ENCODE assay signal across 18 mouse cellular contexts in the genomic region with DNA sequence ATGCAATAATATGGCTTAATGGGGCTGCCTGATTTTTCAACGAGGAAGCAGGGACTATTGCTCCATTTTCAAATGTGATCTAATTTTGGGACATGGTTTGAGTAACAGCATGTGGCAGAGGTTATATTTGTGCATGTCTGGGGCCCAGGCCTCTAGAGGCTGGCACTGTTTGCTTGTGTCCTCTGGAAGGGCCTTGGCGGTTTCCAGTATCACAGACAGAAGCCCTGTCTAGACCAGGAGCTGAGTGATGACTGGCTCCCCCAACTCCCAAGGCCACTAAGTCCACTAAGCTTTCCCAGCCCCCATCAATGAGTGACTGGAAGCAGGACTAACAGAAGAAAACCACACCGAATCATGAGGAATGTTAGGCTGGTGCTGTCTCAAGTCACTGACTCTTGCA. TPM values are rescaled to one million over a fixed set of nuclear protein-coding genes. Genes with fewer than 3 reads are reported as not detected.
A peak's percentile ranks its signal among the peaks of the same experiment; 100 is the strongest.
DNase-seq lines count a peak whose midpoint lies in the region; ATAC-seq and TF ChIP-seq lines count a peak whose summit lies in the region.
"Had no signal": no experiment of that assay in that cellular context is flagged by ENCODE, and none has a peak within 500 bp of the region (broad histone marks: within the 10 kb centered on the region; RNA-seq: fewer than 3 reads in every experiment).

No protein-coding gene starts in this region.

- H3K4me2 ChIP-seq in lung, postnatal 0 days (replicated peaks; ENCODE audit: low read depth, low read length): no peak overlapping the region
- H3K4me2 ChIP-seq in intestine, embryonic 16.5 days (ENCODE audit: low read depth, low read length): no peak overlapping the region
- H3K4me2 ChIP-seq: embryonic facial prominence, embryonic 15.5 days; intestine, embryonic 15.5 days; lung, embryonic 14.5 days had no signal

- H3K9ac ChIP-seq in lung, postnatal 0 days (replicated peaks; ENCODE audit: low read depth): no peak overlapping the region
- H3K9ac ChIP-seq in intestine, embryonic 16.5 days (ENCODE audit: low read depth, low read length): no peak overlapping the region
- H3K9ac ChIP-seq: embryonic facial prominence, embryonic 15.5 days; intestine, embryonic 15.5 days; lung, embryonic 14.5 days had no signal

- DNase-seq in adrenal gland, adult (ENCODE audit: inconsistent age in 2 of 2, low spot score in 1 of 2): peak; percentile 82 to 83
- no peak for DNase-seq in adrenal gland, adult 18-20 months (ENCODE audit: low spot score in 2 of 2)
- DNase-seq in lung, postnatal 0 days (ENCODE audit: low spot score): peak; percentile 36
- no peak for DNase-seq in lung, adult 2 months
- DNase-seq in heart, adult 8-10 months (ENCODE audit: low spot score): peak; percentile 24
- DNase-seq in heart, postnatal 4 days: peak; percentile 28
- DNase-seq in forebrain, embryonic 10.5 days (ENCODE audit: extremely low spot score, low spot score): no peak
- DNase-seq: cerebellum, adult 18-20 months; kidney, postnatal 14 days; lung, embryonic 14.5 days; thymus, adult 2 months had no signal

- 51% methylated on average over 3 of the region's 3 CpGs for WGBS in lung, postnatal 0 days
- 51% methylated on average over 3 of the region's 3 CpGs for WGBS in lung, adult 2 months
- 94% methylated on average over 3 of the region's 3 CpGs for WGBS in forebrain, embryonic 10.5 days
- 66% methylated on average over 3 of the region's 3 CpGs for WGBS in intestine, embryonic 16.5 days

- H3K4me1 ChIP-seq in lung, postnatal 0 days (ENCODE audit: insufficient read depth, low read depth, low read length): no peaks in the 10 kb centered on the region
- H3K4me1 ChIP-seq in lung, adult 2 months (ENCODE audit: control insufficient read depth, insufficient read depth, low read length): no peaks in the 10 kb centered on the region
- H3K4me1 ChIP-seq in forebrain, embryonic 10.5 days: peaks cover 6% of the 10 kb centered on the region; the same call in 1 of the 2 replicates
- no peaks in the 10 kb centered on the region for H3K4me1 ChIP-seq in intestine, embryonic 16.5 days (ENCODE audit: control insufficient read depth, insufficient read depth, low read length)

- TF ChIP-seq EP300 in lung, postnatal 0 days (IDR thresholded peaks at IDR 0.05): no peak

- no peaks in the 10 kb centered on the region for H3K36me3 ChIP-seq in lung, postnatal 0 days (ENCODE audit: insufficient read depth, low read length)
- no peaks in the 10 kb centered on the region for H3K36me3 ChIP-seq in forebrain, embryonic 10.5 days (replicated peaks)
- H3K36me3 ChIP-seq in intestine, embryonic 16.5 days (ENCODE audit: control insufficient read depth, insufficient read depth, low read length): no peaks in the 10 kb centered on the region
- H3K36me3 ChIP-seq: embryonic facial prominence, embryonic 15.5 days; intestine, embryonic 15.5 days; limb, embryonic 10.5 days had no signal

- H3K9me3 ChIP-seq in lung, postnatal 0 days (ENCODE audit: low read length): no peaks in the 10 kb centered on the region
- no peaks in the 10 kb centered on the region for H3K9me3 ChIP-seq in forebrain, embryonic 10.5 days
- no peaks in the 10 kb centered on the region for H3K9me3 ChIP-seq in intestine, embryonic 16.5 days (ENCODE audit: control insufficient read depth, low read length)
- H3K9me3 ChIP-seq: embryonic facial prominence, embryonic 15.5 days; intestine, embryonic 15.5 days; limb, embryonic 10.5 days had no signal

- no peak for ATAC-seq in lung, postnatal 0 days
- ATAC-seq in intestine, embryonic 16.5 days: no peak
- ATAC-seq: forebrain, embryonic 16.5 days; intestine, embryonic 15.5 days; Patski had no signal

- TF ChIP-seq CTCF in lung, postnatal 0 days (IDR thresholded peaks at IDR 0.05): no peak
- TF ChIP-seq CTCF in lung, adult 2 months (IDR thresholded peaks at IDR 0.05; ENCODE audit: insufficient read depth, low read length): no peak

- TF ChIP-seq POLR2A in lung, adult 2 months (IDR thresholded peaks at IDR 0.05; ENCODE audit: borderline replicate concordance, extremely low read depth, low read depth, low read length): no peak

- no peak overlapping the region for H3K4me3 ChIP-seq in lung, postnatal 0 days (ENCODE audit: low read depth, low read length)
- H3K4me3 ChIP-seq in lung, adult 2 months (replicated peaks; ENCODE audit: extremely low read depth, low read depth, low read length): no peak overlapping the region
- no peak overlapping the region for H3K4me3 ChIP-seq in forebrain, embryonic 10.5 days
- H3K4me3 ChIP-seq in intestine, embryonic 16.5 days (ENCODE audit: low read length): no peak overlapping the region
- H3K4me3 ChIP-seq: embryonic facial prominence, embryonic 15.5 days; intestine, embryonic 15.5 days; limb, embryonic 10.5 days; myocyte had no signal

- H3K27ac ChIP-seq in lung, postnatal 0 days (ENCODE audit: low read length): no peak overlapping the region
- no peak overlapping the region for H3K27ac ChIP-seq in forebrain, embryonic 10.5 days
- H3K27ac ChIP-seq in intestine, embryonic 16.5 days (ENCODE audit: low read length): no peak overlapping the region
- H3K27ac ChIP-seq: embryonic facial prominence, embryonic 15.5 days; intestine, embryonic 15.5 days; limb, embryonic 10.5 days had no signal

- H3K27me3 ChIP-seq in lung, postnatal 0 days (replicated peaks; ENCODE audit: insufficient read depth, low read length): no peaks in the 10 kb centered on the region
- H3K27me3 ChIP-seq in forebrain, embryonic 10.5 days (ENCODE audit: poor library complexity, severe bottlenecking): no peaks in the 10 kb centered on the region
- no peaks in the 10 kb centered on the region for H3K27me3 ChIP-seq in intestine, embryonic 16.5 days (replicated peaks; ENCODE audit: control insufficient read depth, insufficient read depth, low read length)
- H3K27me3 ChIP-seq: embryonic facial prominence, embryonic 15.5 days; intestine, embryonic 15.5 days; Patski had no signal

RNA-seq across cellular contexts. Expression of a gene that starts 18.3 kb away (rescaled TPM):
- total RNA-seq in adrenal gland, adult 18-20 months (2021): 1 to 10 TPM; 7.1 to 7.8 TPM
- 9.4 and 9.9 TPM in 2 replicates for polyA plus RNA-seq in lung, postnatal 0 days (2015; fragmentation: Nextera tagmentation; extraction: Ambion mirVana)
- polyA plus RNA-seq in lung, adult 2 months (2012; rRNA removed): 3.8 and 4.8 TPM in 2 replicates
- total RNA-seq in heart, adult 8-10 months (2022): 1 to 10 TPM; 3.1 to 3.4 (median 3.2) TPM
- total RNA-seq in heart, postnatal 4 days (2021): 1 to 10 TPM; 4.6 to 5.0 TPM
- 10.5 TPM in 2 replicates for polyA plus RNA-seq in forebrain, embryonic 10.5 days (2016; fragmentation: Nextera tagmentation; extraction: Ambion mirVana)
- polyA plus RNA-seq in intestine, embryonic 16.5 days (2015; fragmentation: Nextera tagmentation; extraction: Ambion mirVana): 10.0 and 10.4 TPM in 2 replicates

Comparison
In these comparisons a context has a peak if more than half of its experiments do, and no peak if none do; other contexts are left out.
1. DNase-seq: peak in adrenal gland, adult (2 of 2), lung, postnatal 0 days (single experiment), heart, adult 8-10 months (single experiment) and heart, postnatal 4 days (single experiment); none in adrenal gland, adult 18-20 months (0 of 2), lung, adult 2 months (single experiment) and forebrain, embryonic 10.5 days (single experiment).